Mouse (Mus musculus) gastrocnemius, adult 2 months (tissue): ENCODE results near the gene Tnfsf9. TPM values are rescaled to one million over a fixed set of nuclear protein-coding genes. Genes with fewer than 3 reads are reported as not detected.

ENCODE experiments used
- DNase-seq: peaks from one replicate; pipeline ENCODE4 v3.0.0; 2022
- H3K27ac ChIP-seq: fragments of 200-600 bp; 2 replicates; pipeline ENCODE4 v1.8.1; 2022; ENCODE audit warnings: mild to moderate bottlenecking
- H3K4me3 ChIP-seq: fragments of 200-600 bp; 2 replicates; pipeline ENCODE4 v1.8.1; 2022; ENCODE audit warnings: mild to moderate bottlenecking, moderate library complexity
- CTCF ChIP-seq: fragments of 200-600 bp; IDR thresholded peaks from 2 replicates; pipeline ENCODE4 v1.8.1; 2022; ENCODE audit warnings: antibody characterized with exemption, mild to moderate bottlenecking, moderate library complexity
- intact Hi-C: fragments of 180-260 bp; cut with DNase I; formaldehyde crosslinking; loops from one replicate; pipeline ENCODE4 v1.15.1; 2025
- total RNA-seq, 2 experiments: library from RNA; stranded (reverse); gene quantifications; 2 replicates each; pipeline ENCODE4 v1.2.3; 2021

Gene Tnfsf9
- total RNA-seq, 2 experiments from 2014 or later, result 0.47 to 0.61 TPM

- no peak for TF ChIP-seq CTCF
- Histone ChIP-seq H3K4me3 (no peak overlapping the region), H3K27ac (no peak overlapping the region)
- DNase-seq, result no peak
- intact Hi-C loops, result no loop called here
Measured at GRCm38 (mm10) chr17:57102276-57102675, 2.8 kb upstream of the Tnfsf9 start.

GRCm38 (mm10) chr17:57104496-57104895, 629 bp upstream of the Tnfsf9 start:
- TF ChIP-seq CTCF, result no peak

GRCm38 (mm10) chr17:57106035-57106368, 877 bp downstream of the Tnfsf9 start:
- no peak for DNase-seq
- H3K27ac ChIP-seq, result no peak overlapping the region; the same call in 1 of the 2 replicates
- peak overlapping the region; percentile 72 for H3K4me3 ChIP-seq
- TF ChIP-seq CTCF, result no peak
- intact Hi-C loops, result no loop called here

More at GRCm38 (mm10) chr17:57104496-57104895, 629 bp upstream of the Tnfsf9 start:
- no peak for DNase-seq
- intact Hi-C loops, result no loop called here
- Histone ChIP-seq H3K27ac (peak overlapping the region; percentile 56), H3K4me3 (peak overlapping the region; percentile 72)

GRCm38 (mm10) chr17:57107064-57107463, 1.9 kb downstream of the Tnfsf9 start:
- Histone ChIP-seq H3K27ac (no peak overlapping the region), H3K4me3 (no peak overlapping the region)
- no peak for DNase-seq
- intact Hi-C loops, result no loop called here
- no peak for TF ChIP-seq CTCF

GRCm38 (mm10) chr17:57108040-57108665, 3.0 kb downstream of the Tnfsf9 start:
- no peak for DNase-seq
- H3K4me3 ChIP-seq, result no peak overlapping the region
- no peak overlapping the region for H3K27ac ChIP-seq
- intact Hi-C loops, result no loop called here
- no peak for TF ChIP-seq CTCF

GRCm38 (mm10) chr17:57108666-57109171, 3.6 kb downstream of the Tnfsf9 start:
- Histone ChIP-seq H3K4me3 (no peak overlapping the region), H3K27ac (no peak overlapping the region)
- intact Hi-C loops, result no loop called here
- DNase-seq, result no peak
- TF ChIP-seq CTCF, result no peak

- no peak for TF ChIP-seq CTCF
- Histone ChIP-seq H3K27ac (no peak overlapping the region), H3K4me3 (no peak overlapping the region)
- no peak for DNase-seq
- intact Hi-C loops, result no loop called here
Measured at GRCm38 (mm10) chr17:57110005-57110404, 4.9 kb downstream of the Tnfsf9 start.

GRCm38 (mm10) chr17:57112768-57113474, 7.8 kb downstream of the Tnfsf9 start:
- no peak for TF ChIP-seq CTCF
- no peak overlapping the region for H3K4me3 ChIP-seq
- intact Hi-C loops, result no loop called here
- DNase-seq, result no peak
- H3K27ac ChIP-seq, result no peak overlapping the region

GRCm38 (mm10) chr17:57116801-57117200, 11.7 kb downstream of the Tnfsf9 start:
- no peak for DNase-seq
- Histone ChIP-seq H3K4me3 (no peak overlapping the region), H3K27ac (no peak overlapping the region)
- intact Hi-C loops, result no loop called here
- no peak for TF ChIP-seq CTCF

GRCm38 (mm10) chr17:57118524-57119349, 13.6 kb downstream of the Tnfsf9 start:
- no peak overlapping the region for H3K27ac ChIP-seq
- no peak overlapping the region for H3K4me3 ChIP-seq
- peak; percentile 63 for DNase-seq
- TF ChIP-seq CTCF, result no peak
- intact Hi-C loops, result no loop called here

GRCm38 (mm10) chr17:57121856-57122255, 16.7 kb downstream of the Tnfsf9 start:
- intact Hi-C loops, result no loop called here

GRCm38 (mm10) chr17:57123192-57124118, 18.3 kb downstream of the Tnfsf9 start:
- Histone ChIP-seq H3K4me3 (no peak overlapping the region), H3K27ac (no peak overlapping the region)
- intact Hi-C loops, result no loop called here
- TF ChIP-seq CTCF, result no peak
- DNase-seq, result no peak

More at GRCm38 (mm10) chr17:57121856-57122255, 16.7 kb downstream of the Tnfsf9 start:
- DNase-seq, result no peak
- Histone ChIP-seq H3K27ac (no peak overlapping the region), H3K4me3 (no peak overlapping the region)
- TF ChIP-seq CTCF, result no peak
